Mouse (Mus musculus): ENCODE measurements around the gene Vmn2r25. TPM values are rescaled to one million over a fixed set of nuclear protein-coding genes. Genes with fewer than 3 reads are reported as not detected.

The Vmn2r25 gene
- total RNA-seq (2023; ENCODE audit: inconsistent age): not detected in 4 replicates

GRCm38 (mm10) chr6:123853363-123853762 lies at the start of gene Vmn2r25:
Gene Vmn2r25 (minus strand): TSS chr6:123853463.

GRCm38 (mm10) chr6:123778579-123778978 lies 74.7 kb downstream of the Vmn2r25 start, which contains the start of gene Vmn2r24:
Gene Vmn2r24 (plus strand): TSS chr6:123778879.

Other genes starting within 250 kb of the Vmn2r25 start
- not detected in 4 replicates for gene Vmn2r22, start 202.7 kb downstream of the Vmn2r25 start, total RNA-seq (2023; ENCODE audit: inconsistent age)
- not detected in 4 replicates for gene Vmn2r23, start 150.8 kb downstream of the Vmn2r25 start, total RNA-seq (2023; ENCODE audit: inconsistent age)
- gene Vmn2r24, start 74.6 kb downstream of the Vmn2r25 start, total RNA-seq (2023; ENCODE audit: inconsistent age): not detected in 4 replicates
- 0.06 to 0.10 TPM in 2 of 4 replicates, not detected in the others for gene Vmn2r26, start 171.1 kb upstream of the Vmn2r25 start, total RNA-seq (2023; ENCODE audit: inconsistent age)

Data from B cell, adult (primary cell).